Mouse (Mus musculus) hindlimb bud, embryonic 11.5 days (tissue): ENCODE data around the gene Prss33.
"Not testable (repeated sequence)": the region's sequence is repeated elsewhere in the genome, so short reads cannot be mapped to it uniquely, and the experiment has no call there.

Experiments
- DNase-seq: peaks from one replicate; pipeline ENCODE4 v3.0.0-alpha.2; 2012; ENCODE audit warnings: low read depth, low spot score; ENCODE audit errors: extremely low spot score

The Prss33 gene

GRCm38 (mm10) chr17:23836006-23836575, at the start of gene Prss33:
Gene Prss33 (minus strand): TSS chr17:23836056.
- DNase-seq = no peak

GRCm38 (mm10) chr17:23880576-23880975, 44.7 kb upstream of the Prss33 start, which contains the start of the genes Dcpp1 and Dcpp2:
Gene Dcpp1 (plus strand): TSS chr17:23880876.
Gene Dcpp2 (plus strand): TSS chr17:23880880.
- DNase-seq = not testable (repeated sequence)

- no peak for DNase-seq
Measured at GRCm38 (mm10) chr17:23877166-23877565, 41.3 kb upstream of the Prss33 start.

DNA sequence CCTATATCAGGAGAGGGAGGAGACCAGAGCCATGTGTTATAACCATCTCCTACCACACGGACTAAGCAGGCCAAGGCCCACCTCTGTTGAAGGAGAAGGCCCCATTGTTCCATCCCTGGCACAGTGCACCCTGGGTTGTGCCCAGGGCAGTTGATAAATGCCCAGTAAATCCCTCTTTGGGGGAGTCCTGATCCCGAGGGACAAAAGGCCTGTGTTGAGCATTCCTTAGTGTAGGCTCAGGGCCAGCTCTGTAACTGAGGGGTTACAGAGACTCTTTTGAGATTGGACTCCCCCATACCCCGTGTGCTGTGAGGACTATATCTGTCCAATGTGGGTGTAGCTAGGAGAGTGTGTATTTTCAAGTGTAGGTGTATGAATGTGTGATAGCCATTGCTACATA, 40.9 kb upstream of the Prss33 start:
- DNase-seq = no peak

DNA sequence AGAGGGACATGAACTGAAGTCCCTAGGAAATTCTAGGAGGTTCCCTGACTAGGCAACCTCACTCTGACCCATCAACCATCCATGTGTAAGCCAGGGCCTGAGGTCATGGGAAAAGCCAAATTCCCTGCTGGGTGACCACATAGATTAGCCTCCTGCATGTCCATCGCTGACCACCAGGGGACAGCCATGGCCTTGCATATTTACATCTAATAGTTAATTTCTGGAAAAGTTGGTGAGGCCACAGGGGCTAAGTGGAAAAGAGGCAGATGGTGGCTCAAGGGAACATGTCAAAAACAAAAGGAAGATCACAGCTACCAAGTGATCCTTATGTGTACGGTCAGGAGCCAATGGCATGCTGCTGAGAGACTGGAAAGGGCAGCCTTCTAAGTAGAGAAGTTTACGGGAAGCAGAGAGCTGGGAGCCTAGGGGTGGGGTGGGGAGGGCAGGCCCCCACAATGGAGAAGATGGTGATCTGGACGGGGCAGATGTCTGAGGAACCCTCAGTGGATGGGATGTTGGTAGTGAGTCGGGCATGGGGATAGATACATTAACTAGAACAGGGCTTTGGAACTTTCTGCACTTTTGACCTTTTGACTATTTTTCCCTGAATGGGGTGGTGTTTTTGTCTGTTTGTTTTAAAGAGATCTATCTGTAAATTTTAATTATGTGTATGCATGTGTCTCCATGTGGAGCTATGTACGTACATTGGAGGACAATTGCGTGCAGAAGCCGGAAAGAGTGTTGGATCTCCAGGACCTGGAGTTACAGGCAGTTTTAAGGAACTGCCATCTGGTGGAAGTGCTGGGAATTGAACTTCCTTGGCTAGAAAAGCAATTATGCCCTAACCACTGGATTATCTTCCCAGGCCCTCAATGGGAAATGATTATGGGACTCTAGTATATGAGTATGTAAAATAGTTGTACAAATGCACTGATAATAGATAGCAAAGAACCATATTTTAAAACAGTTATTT, 38.3 kb upstream of the Prss33 start:
- DNase-seq = no peak

DNA sequence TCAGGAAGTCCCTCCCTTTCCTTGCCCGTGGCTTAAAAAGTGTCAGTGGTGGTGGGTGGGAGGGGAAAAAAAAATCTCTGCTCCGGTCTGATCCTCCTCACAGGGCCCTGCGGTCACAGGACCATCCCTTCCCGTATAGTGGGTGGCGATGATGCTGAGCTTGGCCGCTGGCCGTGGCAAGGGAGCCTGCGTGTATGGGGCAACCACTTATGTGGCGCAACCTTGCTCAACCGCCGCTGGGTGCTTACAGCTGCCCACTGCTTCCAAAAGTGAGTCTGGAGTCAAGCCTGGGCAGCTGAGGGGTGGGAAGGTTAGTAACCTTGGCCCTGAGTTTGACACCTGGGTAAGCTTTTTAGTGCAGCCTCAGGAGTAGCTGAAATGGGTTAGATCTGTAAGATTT, 32.7 kb upstream of the Prss33 start:
- no peak for DNase-seq

- DNase-seq = no peak
Measured at GRCm38 (mm10) chr17:23867756-23868155, 31.9 kb upstream of the Prss33 start, which contains the start of gene Prss21. Gene Prss21 (plus strand): TSS chr17:23868056.

GRCm38 (mm10) chr17:23862926-23863325, 27.1 kb upstream of the Prss33 start:
- no peak for DNase-seq

DNA sequence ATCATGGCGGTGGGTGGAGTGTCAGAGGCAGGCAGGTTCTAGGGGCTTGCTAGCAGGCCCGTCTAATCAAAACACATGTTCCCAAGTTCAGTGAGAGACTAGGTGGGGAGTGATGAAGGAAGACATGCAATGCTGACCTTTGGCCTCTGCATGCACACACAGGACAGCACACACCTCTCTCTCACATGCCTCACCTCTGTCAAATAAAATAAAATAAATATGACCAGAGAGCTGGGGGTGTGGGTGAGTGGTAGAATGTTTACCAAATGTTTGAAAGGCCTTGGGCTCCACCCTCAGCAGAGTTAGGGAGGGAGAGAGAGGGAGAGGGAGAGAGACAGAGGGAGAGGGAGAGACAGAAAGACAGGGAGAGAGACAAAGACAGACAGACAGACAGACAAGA, 22.1 kb upstream of the Prss33 start:
- no peak for DNase-seq

DNA sequence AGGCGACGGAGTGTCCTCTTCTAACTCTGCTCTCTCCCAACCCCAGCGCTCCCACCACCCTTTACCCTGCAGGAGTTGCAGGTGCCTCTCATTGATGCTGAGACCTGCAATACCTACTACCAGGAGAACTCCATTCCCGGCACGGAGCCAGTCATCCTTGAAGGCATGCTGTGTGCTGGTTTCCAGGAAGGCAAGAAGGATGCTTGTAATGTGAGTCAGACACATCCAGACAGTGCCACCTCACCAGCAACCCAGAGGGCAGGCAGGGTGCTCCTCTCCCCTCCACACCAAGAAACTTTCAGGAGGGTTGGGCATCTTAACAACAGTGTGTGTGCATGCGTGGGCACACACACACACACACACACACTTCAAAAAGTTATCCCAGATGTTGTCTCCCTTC, 21.3 kb upstream of the Prss33 start:
- DNase-seq = no peak

DNA sequence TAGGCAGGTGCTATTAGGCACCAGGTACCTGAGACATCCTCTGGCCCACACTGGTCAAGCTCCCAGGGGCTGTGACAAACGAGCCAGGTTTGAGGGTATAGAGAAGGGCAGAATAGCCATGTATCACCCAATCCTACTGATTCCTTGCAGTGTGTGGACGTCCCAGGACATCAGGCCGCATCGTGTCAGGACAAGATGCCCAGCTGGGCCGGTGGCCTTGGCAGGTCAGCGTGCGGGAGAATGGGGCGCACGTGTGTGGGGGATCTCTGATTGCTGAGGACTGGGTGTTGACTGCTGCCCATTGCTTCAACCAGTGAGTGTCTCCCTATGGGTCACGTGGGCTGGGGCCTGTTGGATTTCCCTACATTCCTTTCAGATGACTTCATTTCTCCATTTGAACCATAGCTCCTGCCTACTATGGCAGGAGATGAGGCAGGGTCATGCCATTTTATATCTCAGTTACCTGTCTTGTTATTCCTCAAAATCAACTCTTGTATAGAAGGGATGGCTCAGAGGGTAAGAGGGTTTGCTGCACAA, 18.4 kb upstream of the Prss33 start:
- DNase-seq = no peak

- no peak for DNase-seq
Measured at GRCm38 (mm10) chr17:23853292-23853691, 17.4 kb upstream of the Prss33 start.

- DNase-seq = no peak
Measured at GRCm38 (mm10) chr17:23850853-23851749, 15.2 kb upstream of the Prss33 start.

- DNase-seq = no peak
Measured at GRCm38 (mm10) chr17:23850028-23850427, 14.2 kb upstream of the Prss33 start.

DNA sequence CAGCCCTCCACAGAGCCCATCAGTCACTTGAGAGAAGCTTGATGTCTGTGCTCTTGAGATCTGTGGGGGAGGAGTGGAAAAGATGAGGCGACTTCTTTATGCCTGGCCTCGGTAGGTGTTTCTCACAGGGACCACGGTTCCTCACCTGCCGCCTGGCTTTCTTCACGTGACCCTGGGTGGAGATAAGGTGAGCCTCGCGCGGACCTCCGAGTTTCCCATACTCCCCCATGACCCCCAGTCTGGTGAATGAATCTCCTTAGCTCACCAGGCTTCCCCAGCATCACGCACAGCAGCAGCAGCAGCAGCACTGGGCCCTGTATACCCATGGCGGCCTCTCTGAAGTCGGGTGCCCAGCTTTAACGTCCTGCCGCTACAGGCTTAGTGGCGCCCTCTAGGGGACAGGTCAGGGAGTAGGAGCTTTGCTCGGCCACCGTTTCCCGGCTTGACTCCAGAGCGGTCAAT, 8.0 kb upstream of the Prss33 start, which contains the start of the genes Prss32 and Prss41:
TSS of gene Prss32 (plus strand) at position 44 of the 462 bp plus-strand sequence.
TSS of gene Prss41 (minus strand) at position 361 of the 462 bp plus-strand sequence.
- DNase-seq = no peak

DNA sequence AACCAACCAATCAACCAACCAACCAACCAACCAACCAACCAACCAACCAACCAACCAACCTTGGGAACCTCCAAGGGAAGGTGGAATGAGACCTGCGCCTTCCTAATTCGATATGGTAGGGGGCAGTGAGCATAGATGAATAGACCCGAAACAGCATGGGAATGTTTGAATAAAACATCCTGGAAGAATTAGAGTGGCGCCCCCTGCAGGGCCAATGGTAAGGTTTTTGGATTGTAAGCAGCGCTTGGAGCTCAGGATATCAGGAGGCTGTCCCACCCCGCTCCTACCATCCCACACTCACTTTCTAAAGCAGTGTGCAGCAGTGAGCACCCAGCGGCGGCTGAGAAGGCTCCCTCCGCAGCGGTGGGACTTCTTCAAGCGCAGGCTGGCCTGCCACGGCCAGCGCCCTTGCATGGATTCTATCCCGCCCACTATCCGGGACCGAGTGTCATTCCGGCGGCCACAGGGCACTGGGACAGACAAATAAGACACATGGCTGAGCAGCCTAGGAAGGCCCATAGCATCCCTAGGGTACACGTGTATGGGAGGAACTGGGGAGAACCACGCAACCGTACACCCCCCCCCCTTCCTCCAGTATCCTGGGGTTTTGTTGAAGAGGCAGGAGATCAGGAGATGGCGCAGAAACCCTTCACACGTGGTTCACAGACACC, 7.4 kb upstream of the Prss33 start:
- DNase-seq = no peak

DNA sequence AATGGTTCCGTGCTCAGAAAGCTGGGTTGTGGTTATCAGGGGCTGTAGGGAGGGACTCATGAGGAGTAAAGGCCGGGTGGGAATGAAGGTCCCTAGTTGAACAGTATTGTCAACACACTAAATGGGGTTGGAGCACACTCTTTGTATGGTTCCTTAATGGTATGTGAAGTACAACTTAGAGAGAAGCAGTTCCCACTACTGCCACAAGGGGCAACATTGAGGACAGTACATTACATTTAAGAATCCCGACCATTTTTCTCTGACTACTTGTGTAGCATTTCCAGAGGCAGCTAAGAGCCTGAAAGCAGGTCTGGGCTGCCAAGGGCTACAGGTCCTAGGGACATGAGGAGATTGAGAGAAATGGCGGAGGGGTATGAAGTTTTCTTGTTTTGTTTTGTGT, 5.3 kb upstream of the Prss33 start:
- no peak for DNase-seq

- DNase-seq = no peak
Measured at GRCm38 (mm10) chr17:23831201-23831600, 4.7 kb downstream of the Prss33 start.

GRCm38 (mm10) chr17:23829064-23829619, 6.7 kb downstream of the Prss33 start, which contains the start of gene Elob:
Gene Elob (minus strand): TSS chr17:23829136.
- DNase-seq = peak; percentile 69
